Mouse (Mus musculus) myocyte (in vitro differentiated cells): ENCODE measurements around the gene Dazap1.

ENCODE experiments used
- TCF12 ChIP-seq: IDR thresholded peaks from one replicate; pipeline ENCODE4 v1.6.1; 2011; ENCODE audit warnings: mild to moderate bottlenecking, control low read depth; ENCODE audit not compliant: poor library complexity, insufficient read depth, severe bottlenecking
- TCF3 ChIP-seq: IDR thresholded peaks from one replicate; pipeline ENCODE4 v1.6.1; 2011; ENCODE audit warnings: low read depth, control low read depth; ENCODE audit not compliant: insufficient read length

GRCm38 (mm10) chr10:80314494-80315001, 53.3 kb downstream of the Dazap1 start:
- no peak for TF ChIP-seq TCF3
- no peak for TF ChIP-seq TCF12
